Mouse (Mus musculus): ENCODE measurements around the gene Olfr860. TPM values are rescaled to one million over a fixed set of nuclear protein-coding genes. Genes with fewer than 3 reads are reported as not detected.
"Not testable (repeated sequence)": the region's sequence is repeated elsewhere in the genome, so short reads cannot be mapped to it uniquely, and the experiment has no call there.

The Olfr860 gene
- not detected in 2 replicates for polyA plus RNA-seq (2012; ENCODE audit: insufficient read depth, insufficient read length, low replicate concordance, missing spikeins)

DNA sequence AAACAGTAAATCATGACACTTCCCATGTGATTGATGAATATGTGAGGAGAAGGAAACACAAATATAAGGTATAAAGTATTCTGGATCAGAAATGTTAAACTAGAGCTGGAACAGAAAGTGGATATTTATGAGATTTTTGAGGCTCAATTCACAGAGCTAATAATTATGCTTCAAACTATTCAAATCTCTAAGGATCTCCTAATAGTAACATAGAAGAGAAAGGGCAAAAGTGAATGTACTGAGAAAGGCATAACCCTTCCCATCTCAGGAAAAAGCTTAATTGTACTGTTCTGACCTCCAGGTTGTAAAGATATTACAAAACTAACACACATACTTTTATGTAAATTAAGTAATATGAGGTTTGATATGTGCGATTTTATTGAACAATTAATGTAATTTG, at the start of gene Olfr860:
TSS of gene Olfr860 (minus strand) at position 101 of the 400 bp plus-strand sequence.
- Histone ChIP-seq H3K27ac (ENCODE audit: insufficient read depth, low read depth, low read length) (no peak within 1 kb of the TSS), H3K4me1 (ENCODE audit: control insufficient read depth, insufficient read depth, low read length) (no peaks in the 10 kb centered on the region), H3K4me3 (ENCODE audit: insufficient read depth, low read depth, low read length) (no peak within 1 kb of the TSS)
- TF ChIP-seq POLR2A (IDR thresholded peaks at IDR 0.05; ENCODE audit: insufficient read depth, low read depth, low read length) (no peak), CTCF (IDR thresholded peaks at IDR 0.05; ENCODE audit: insufficient read depth, low read depth, low read length) (no peak)
- 87% methylated on average over 1 of the region's 1 CpGs for WGBS

DNA sequence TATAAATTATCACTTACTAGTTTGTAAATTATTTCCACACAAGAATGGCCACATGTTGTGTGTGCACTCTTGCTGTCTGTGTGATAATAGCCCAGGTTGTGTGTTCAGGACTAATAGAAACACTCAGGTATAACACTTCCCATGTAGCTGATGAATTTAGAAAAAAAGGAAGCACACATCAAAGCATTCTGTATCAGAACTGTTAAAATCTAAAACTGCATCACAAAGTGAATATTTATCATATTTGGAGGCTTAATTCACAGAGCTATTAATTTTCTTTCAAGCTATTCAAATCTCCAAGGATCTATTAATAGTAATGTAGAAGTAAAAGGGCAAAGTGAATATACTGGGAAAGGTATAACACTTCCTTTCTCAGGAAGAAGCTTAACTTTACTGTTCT, 38.4 kb upstream of the Olfr860 start, which contains the start of gene Olfr862:
TSS of gene Olfr862 (minus strand) at position 101 of the 400 bp plus-strand sequence.
- TF ChIP-seq CTCF (IDR thresholded peaks at IDR 0.05; ENCODE audit: insufficient read depth, low read depth, low read length) (no peak), POLR2A (IDR thresholded peaks at IDR 0.05; ENCODE audit: insufficient read depth, low read depth, low read length) (no peak)
- H3K4me3 ChIP-seq (ENCODE audit: insufficient read depth, low read depth, low read length) = no peak within 1 kb of the TSS
- no peak within 1 kb of the TSS for H3K27ac ChIP-seq (ENCODE audit: insufficient read depth, low read depth, low read length)
- no peaks in the 10 kb centered on the region for H3K4me1 ChIP-seq (ENCODE audit: control insufficient read depth, insufficient read depth, low read length)

DNA sequence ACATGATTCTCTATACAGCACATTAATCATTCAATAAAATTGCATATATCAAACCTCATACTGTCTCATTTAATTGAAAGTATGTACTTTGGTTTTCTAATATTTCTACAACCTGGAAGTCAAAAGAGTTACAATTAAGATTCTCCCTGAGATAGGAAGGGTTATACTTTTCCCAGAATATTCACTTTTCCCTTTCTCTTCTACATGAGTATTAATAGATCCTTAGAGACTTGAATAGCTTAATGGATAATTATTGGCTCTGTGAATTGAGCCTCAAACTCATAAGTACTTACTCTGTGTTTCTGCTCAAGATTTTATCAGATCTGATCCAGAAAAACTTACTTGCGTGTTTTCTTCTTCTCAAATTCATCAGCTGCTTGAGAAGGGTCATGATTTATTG, 44.9 kb downstream of the Olfr860 start, which contains the start of gene Olfr859:
TSS of gene Olfr859 (plus strand) at position 301 of the 400 bp plus-strand sequence.
- H3K4me3 ChIP-seq (ENCODE audit: insufficient read depth, low read depth, low read length); H3K27ac ChIP-seq (ENCODE audit: insufficient read depth, low read depth, low read length); H3K4me1 ChIP-seq (ENCODE audit: control insufficient read depth, insufficient read depth, low read length): not testable (repeated sequence)
- WGBS = 47% methylated on average over 1 of the region's 1 CpGs

DNA sequence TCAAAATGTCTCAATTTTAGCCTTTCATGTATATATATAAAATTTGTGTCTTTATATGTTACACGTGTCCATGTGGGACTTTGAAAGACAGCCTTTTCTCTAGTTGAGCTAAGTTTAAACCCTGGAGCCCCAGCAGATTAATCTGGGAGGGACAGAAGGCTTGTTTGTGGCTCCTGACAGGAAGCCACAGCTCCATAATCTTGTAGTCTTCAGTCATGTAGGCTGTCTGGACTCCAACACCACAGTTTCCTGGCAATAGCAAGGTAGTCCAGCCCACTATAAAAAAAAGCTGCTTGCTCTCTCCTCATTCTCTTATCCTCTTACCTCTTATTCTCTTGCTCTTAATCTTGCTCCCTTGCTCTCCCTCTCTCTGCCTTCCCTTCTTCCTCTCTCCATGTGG, 46.5 kb downstream of the Olfr860 start:
- WGBS = 76% methylated on average over 1 of the region's 1 CpGs
- Histone ChIP-seq H3K4me1 (ENCODE audit: control insufficient read depth, insufficient read depth, low read length) (no peaks in the 10 kb centered on the region), H3K27ac (ENCODE audit: insufficient read depth, low read depth, low read length) (no peak overlapping the region), H3K4me3 (ENCODE audit: insufficient read depth, low read depth, low read length) (no peak overlapping the region)
- no peak for TF ChIP-seq POLR2A (IDR thresholded peaks at IDR 0.05; ENCODE audit: insufficient read depth, low read depth, low read length)
- no peak for TF ChIP-seq CTCF (IDR thresholded peaks at IDR 0.05; ENCODE audit: insufficient read depth, low read depth, low read length)

Other genes starting within 250 kb of the Olfr860 start
- not detected in 2 replicates for gene Zfp317, start 227.6 kb downstream of the Olfr860 start, polyA plus RNA-seq (2012; ENCODE audit: insufficient read depth, insufficient read length, low replicate concordance, missing spikeins)
- not detected in 2 replicates for gene Olfr857, start 140.3 kb downstream of the Olfr860 start, polyA plus RNA-seq (2012; ENCODE audit: insufficient read depth, insufficient read length, low replicate concordance, missing spikeins)
- not detected in 2 replicates for gene Olfr58, start 69.5 kb downstream of the Olfr860 start, polyA plus RNA-seq (2012; ENCODE audit: insufficient read depth, insufficient read length, low replicate concordance, missing spikeins)
- not detected in 2 replicates for gene Olfr859, start 44.8 kb downstream of the Olfr860 start, polyA plus RNA-seq (2012; ENCODE audit: insufficient read depth, insufficient read length, low replicate concordance, missing spikeins)
- gene Olfr862, start 38.3 kb upstream of the Olfr860 start, polyA plus RNA-seq (2012; ENCODE audit: insufficient read depth, insufficient read length, low replicate concordance, missing spikeins) = not detected in 2 replicates
- gene Olfr77, start 67.1 kb upstream of the Olfr860 start, polyA plus RNA-seq (2012; ENCODE audit: insufficient read depth, insufficient read length, low replicate concordance, missing spikeins) = not detected in 2 replicates
- not detected in 2 replicates for gene Olfr866, start 178.3 kb upstream of the Olfr860 start, polyA plus RNA-seq (2012; ENCODE audit: insufficient read depth, insufficient read length, low replicate concordance, missing spikeins)
- not detected in 2 replicates for gene Olfr867, start 207.8 kb upstream of the Olfr860 start, polyA plus RNA-seq (2012; ENCODE audit: insufficient read depth, insufficient read length, low replicate concordance, missing spikeins)
- gene Olfr868, start 248.9 kb upstream of the Olfr860 start, polyA plus RNA-seq (2012; ENCODE audit: insufficient read depth, insufficient read length, low replicate concordance, missing spikeins) = not detected in 2 replicates

Data from olfactory bulb, adult 2 months (tissue).